Mouse (Mus musculus) CH12.LX (cell line): ENCODE data around the gene Gm10961.

Experiments
- CHD2 ChIP-seq: IDR thresholded peaks from 2 replicates; pipeline ENCODE4 v1.6.1; 2011; ENCODE audit warnings: low read length, improper control_type of control experiment
- CTCF ChIP-seq, 2 experiments: IDR thresholded peaks in 1 of 2; conservative IDR thresholded peaks in 1 of 2; 2 replicates each; pipeline ENCODE4 v1.5.1; 2011 to 2012; ENCODE audit warnings: low read depth in 2 of 2, low read length in 2 of 2, improper control_type of control experiment in 1 of 2, inconsistent platforms in 1 of 2, mild to moderate bottlenecking in 1 of 2, moderate library complexity in 1 of 2
- EP300 ChIP-seq: IDR thresholded peaks from 2 replicates; pipeline ENCODE4 v1.6.1; 2011; ENCODE audit warnings: low read length, improper control_type of control experiment
- JUN ChIP-seq: IDR thresholded peaks from 2 replicates; pipeline ENCODE4 v1.6.1; 2011; ENCODE audit warnings: low read depth, mild to moderate bottlenecking, low read length, improper control_type of control experiment, moderate library complexity; ENCODE audit not compliant: insufficient read depth
- KAT2A ChIP-seq: IDR thresholded peaks from 2 replicates; pipeline ENCODE4 v1.6.1; 2012; ENCODE audit warnings: low read length, improper control_type of control experiment, inconsistent platforms; ENCODE audit not compliant: insufficient replicate concordance
- MAFK ChIP-seq: IDR thresholded peaks from 2 replicates; pipeline ENCODE4 v1.6.1; 2011; ENCODE audit warnings: low read length, improper control_type of control experiment; ENCODE audit not compliant: insufficient replicate concordance
- MAZ ChIP-seq: IDR thresholded peaks from 2 replicates; pipeline ENCODE4 v1.6.1; 2012; ENCODE audit warnings: low read depth, mild to moderate bottlenecking, inconsistent platforms, low read length, improper control_type of control experiment, moderate library complexity
- MYC ChIP-seq: IDR thresholded peaks from 2 replicates; pipeline ENCODE4 v1.6.1; 2011; ENCODE audit warnings: low read depth, mild to moderate bottlenecking, improper control_type of control experiment, low read length
- POLR2A ChIP-seq: IDR thresholded peaks from 2 replicates; pipeline ENCODE4 v1.6.1; 2011; ENCODE audit warnings: low read depth, mild to moderate bottlenecking, improper control_type of control experiment, low read length
- RAD21 ChIP-seq: IDR thresholded peaks from 2 replicates; pipeline ENCODE4 v1.6.1; 2011; ENCODE audit warnings: low read depth, mild to moderate bottlenecking, low read length, improper control_type of control experiment, moderate library complexity
- TCF12 ChIP-seq: IDR thresholded peaks from 2 replicates; pipeline ENCODE4 v1.6.1; 2014; ENCODE audit warnings: low read depth, mild to moderate bottlenecking, inconsistent platforms, low read length, improper control_type of control experiment
- ZMIZ1 ChIP-seq: IDR thresholded peaks from 2 replicates; pipeline ENCODE4 v1.6.1; 2012; ENCODE audit warnings: low read depth, mild to moderate bottlenecking, inconsistent platforms, low read length, improper control_type of control experiment
- ZNF384 ChIP-seq: IDR thresholded peaks from 2 replicates; pipeline ENCODE4 v1.6.1; 2012; ENCODE audit warnings: low read depth, low read length, improper control_type of control experiment, inconsistent platforms

GRCm38 (mm10) chr3:107628551-107628950 lies 2.6 kb upstream of the Gm10961 start:
- no peak for TF ChIP-seq ZMIZ1
- no peak for TF ChIP-seq CTCF (conservative IDR thresholded peaks at IDR 0.05 in 1 of 2, IDR thresholded peaks at IDR 0.05 in 1 of 2; ENCODE audit: low read depth in 2 of 2, low read length in 2 of 2)
- no peak for TF ChIP-seq MAZ
- no peak for TF ChIP-seq POLR2A
- no peak for TF ChIP-seq MYC
- TF ChIP-seq KAT2A: no peak
- no peak for TF ChIP-seq JUN
- TF ChIP-seq CHD2: no peak
- no peak for TF ChIP-seq EP300
- TF ChIP-seq RAD21: no peak
- TF ChIP-seq TCF12: no peak
- no peak for TF ChIP-seq ZNF384
- no peak for TF ChIP-seq MAFK
